Mouse (Mus musculus) heart, embryonic 11.5 days (tissue): ENCODE results near the gene Il17c. TPM values are rescaled to one million over a fixed set of nuclear protein-coding genes. Genes with fewer than 3 reads are reported as not detected.

Source experiments
- ATAC-seq: fragments of 200-750 bp; cut with Nextera tagmentation; replicated peaks from 2 replicates; pipeline ENCODE4 v1.8.0; 2017; ENCODE audit warnings: moderate library complexity; ENCODE audit not compliant: insufficient number of reproducible peaks, low FRiP score, low TSS enrichment
- H3K27ac ChIP-seq: fragments of 300-500 bp; sonication (generic); 2 replicates; pipeline ENCODE4 v1.5.1; 2014; ENCODE audit warnings: mild to moderate bottlenecking, low read depth, low read length
- H3K27me3 ChIP-seq: fragments of 300-500 bp; sonication (generic); 2 replicates; pipeline ENCODE4 v1.6.1; 2014; ENCODE audit warnings: mild to moderate bottlenecking, low read length, mixed read lengths; ENCODE audit not compliant: control insufficient read depth, insufficient read depth
- H3K36me3 ChIP-seq: fragments of 300-500 bp; sonication (generic); 2 replicates; pipeline ENCODE4 v1.6.1; 2014; ENCODE audit warnings: mild to moderate bottlenecking, low read length, moderate library complexity, mixed read lengths; ENCODE audit not compliant: control insufficient read depth, insufficient read depth
- H3K4me1 ChIP-seq: fragments of 300-500 bp; sonication (generic); 2 replicates; pipeline ENCODE4 v1.6.1; 2014; ENCODE audit warnings: low read length; ENCODE audit not compliant: control insufficient read depth, insufficient read depth
- H3K4me2 ChIP-seq: fragments of 300-500 bp; sonication (generic); 2 replicates; pipeline ENCODE4 v1.6.1; 2014; ENCODE audit warnings: mild to moderate bottlenecking, moderate library complexity
- H3K4me3 ChIP-seq: fragments of 300-500 bp; sonication (generic); 2 replicates; pipeline ENCODE4 v1.5.1; 2014; ENCODE audit warnings: low read depth, low read length
- H3K9ac ChIP-seq: fragments of 300-500 bp; sonication (generic); 2 replicates; pipeline ENCODE4 v1.6.1; 2014; ENCODE audit warnings: mild to moderate bottlenecking, low read depth, low read length, moderate library complexity
- H3K9me3 ChIP-seq: fragments of 300-500 bp; sonication (generic); replicated peaks from 2 replicates; pipeline ENCODE4 v1.6.1; 2016; ENCODE audit warnings: low read length; ENCODE audit not compliant: control insufficient read depth
- WGBS: fragments of 180-500 bp; shearing (Covaris S2); extraction: QIAGEN DNeasy Blood & Tissue Kit; methylation state at CpG from one replicate; pipeline ENCODE4 v1.1.7; 2014; ENCODE audit not compliant: insufficient replicate concordance; 5-methylcytosine and 5-hydroxymethylcytosine counted together
- microRNA-seq: library from miRNA; unstranded; fragments of <30 nt; microRNA quantifications from one replicate; pipeline ENCODE4, GENCODE M21; 2016; ENCODE audit warnings: borderline number of aligned reads
- polyA plus RNA-seq: library from polyadenylated mRNA; unstranded; fragments of >200 nt; fragmentation: Nextera tagmentation; extraction: Ambion mirVana; gene quantifications from 2 replicates; pipeline ENCODE4 v1.2.1, GENCODE M21; 2014

Il17c gene
- polyA plus RNA-seq, 1 experiment from 2014 or later = not detected

GRCm38 (mm10) chr8:122467816-122468215, 46.0 kb downstream of the Il17c start:
- WGBS = 88% methylated on average over 13 of the region's 13 CpGs
- Histone ChIP-seq H3K9me3 (no peaks in the 10 kb centered on the region), H3K4me1 (peaks cover 14% of the 10 kb centered on the region), H3K36me3 (peaks cover 16% of the 10 kb centered on the region), H3K4me2 (no peak overlapping the region), H3K9ac (no peak overlapping the region), H3K27ac (no peak overlapping the region), H3K27me3 (no peaks in the 10 kb centered on the region), H3K4me3 (no peak overlapping the region)
- no peak for ATAC-seq

DNA sequence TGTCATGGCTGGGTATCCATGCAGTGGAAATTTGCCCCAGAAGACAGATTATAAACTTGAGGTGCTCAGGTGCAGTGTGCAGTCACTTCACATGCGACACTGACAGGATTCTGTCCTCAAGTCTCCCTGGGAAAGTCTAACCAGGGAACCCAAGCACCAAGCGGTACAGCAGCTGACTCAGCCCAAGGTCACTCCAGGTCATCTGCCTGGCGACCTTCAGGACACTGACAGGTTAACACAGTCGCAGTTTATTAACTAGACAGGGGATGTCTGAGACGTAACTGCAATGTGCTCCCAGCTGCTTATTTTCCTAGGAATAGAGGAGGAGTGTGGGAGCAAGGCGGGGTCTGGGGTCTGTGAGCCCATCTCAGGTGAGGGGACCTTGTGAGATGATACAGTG, 47.6 kb downstream of the Il17c start:
- Histone ChIP-seq H3K4me3 (no peak overlapping the region), H3K4me1 (no peaks in the 10 kb centered on the region; the same call in 1 of the 2 replicates), H3K27ac (no peak overlapping the region), H3K9me3 (no peaks in the 10 kb centered on the region), H3K36me3 (peaks cover 19% of the 10 kb centered on the region), H3K27me3 (no peaks in the 10 kb centered on the region), H3K9ac (no peak overlapping the region), H3K4me2 (no peak overlapping the region)
- WGBS = 70% methylated on average over 6 of the region's 6 CpGs
- no peak for ATAC-seq

DNA sequence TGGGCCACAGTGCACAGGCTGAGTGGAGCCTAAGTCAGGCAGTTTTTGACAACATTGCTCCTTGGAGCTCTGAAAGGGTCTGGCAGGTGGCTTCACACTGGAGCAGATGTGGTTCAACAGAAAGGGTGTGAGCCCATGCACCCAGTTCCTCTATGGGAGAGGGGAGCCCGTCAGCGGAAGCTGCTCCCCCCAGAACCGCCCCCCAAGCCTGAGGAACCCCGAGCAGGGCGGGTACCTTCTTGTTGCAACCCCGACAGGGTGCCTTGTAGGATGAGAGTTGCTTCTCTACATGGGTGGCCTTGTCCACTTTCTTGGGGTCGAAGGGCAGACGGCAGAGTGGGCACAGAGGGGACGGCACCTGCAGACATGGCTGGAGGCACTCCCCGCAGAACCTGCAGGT, 48.1 kb downstream of the Il17c start:
- no peaks in the 10 kb centered on the region for H3K9me3 ChIP-seq
- no peak overlapping the region for H3K9ac ChIP-seq
- no peak for ATAC-seq
- H3K4me3 ChIP-seq = no peak overlapping the region
- H3K4me1 ChIP-seq = peaks cover 3% of the 10 kb centered on the region
- WGBS = 89% methylated on average over 10 of the region's 10 CpGs
- no peaks in the 10 kb centered on the region for H3K27me3 ChIP-seq
- peaks cover 19% of the 10 kb centered on the region for H3K36me3 ChIP-seq
- no peak overlapping the region for H3K27ac ChIP-seq
- H3K4me2 ChIP-seq = no peak overlapping the region

GRCm38 (mm10) chr8:122470691-122471090, 48.9 kb downstream of the Il17c start:
- 74% methylated on average over 5 of the region's 5 CpGs for WGBS
- Histone ChIP-seq H3K4me1 (peaks cover 5% of the 10 kb centered on the region), H3K9me3 (no peaks in the 10 kb centered on the region), H3K27ac (no peak overlapping the region), H3K9ac (no peak overlapping the region), H3K4me2 (no peak overlapping the region), H3K4me3 (no peak overlapping the region), H3K27me3 (no peaks in the 10 kb centered on the region), H3K36me3 (peaks cover 19% of the 10 kb centered on the region)
- ATAC-seq = no peak

Small RNA genes within 50 kb of the gene (microRNA-seq; reads per million reads assigned to microRNA genes)
- not detected for gene Gm24366

Other genes with a start within 250 kb of the Il17c start
- gene Zfpm1, start 139.9 kb upstream of the Il17c start, polyA plus RNA-seq = 6.9 and 7.9 TPM in 2 replicates
- gene Trhr2, start 61.3 kb upstream of the Il17c start, polyA plus RNA-seq = not detected in 2 replicates
- 22.2 and 26.8 TPM in 2 replicates for gene Zc3h18, start 45.4 kb upstream of the Il17c start, polyA plus RNA-seq
- 169 and 174 TPM in 2 replicates for gene Cyba, start 10.9 kb downstream of the Il17c start, polyA plus RNA-seq
- 28.0 and 29.0 TPM in 2 replicates for gene Mvd, start 21.4 kb downstream of the Il17c start, polyA plus RNA-seq
- gene Snai3, start 38.7 kb downstream of the Il17c start, polyA plus RNA-seq = 3.0 and 4.2 TPM in 2 replicates
- gene Rnf166, start 54.0 kb downstream of the Il17c start, polyA plus RNA-seq = 28.1 and 34.4 TPM in 2 replicates
- gene Ctu2, start 54.1 kb downstream of the Il17c start, polyA plus RNA-seq = 35.2 and 39.0 TPM in 2 replicates
- 17.4 and 19.4 TPM in 2 replicates for gene Piezo1, start 129.3 kb downstream of the Il17c start, polyA plus RNA-seq
- gene Cdt1, start 146.0 kb downstream of the Il17c start, polyA plus RNA-seq = 29.5 and 30.4 TPM in 2 replicates
- gene Aprt, start 154.9 kb downstream of the Il17c start, polyA plus RNA-seq = 250 and 262 TPM in 2 replicates
- gene Galns, start 189.4 kb downstream of the Il17c start, polyA plus RNA-seq = 11.4 and 12.3 TPM in 2 replicates
- 49.8 and 60.0 TPM in 2 replicates for gene Trappc2l, start 189.6 kb downstream of the Il17c start, polyA plus RNA-seq
- not detected in 2 replicates for gene Pabpn1l, start 200.7 kb downstream of the Il17c start, polyA plus RNA-seq